Mouse (Mus musculus): ENCODE data around the gene Tmem219.
A peak's percentile ranks its signal among the peaks of the same experiment; 100 is the strongest.
"Not testable (repeated sequence)": the region's sequence is repeated elsewhere in the genome, so short reads cannot be mapped to it uniquely, and the experiment has no call there.

The Tmem219 gene

DNA sequence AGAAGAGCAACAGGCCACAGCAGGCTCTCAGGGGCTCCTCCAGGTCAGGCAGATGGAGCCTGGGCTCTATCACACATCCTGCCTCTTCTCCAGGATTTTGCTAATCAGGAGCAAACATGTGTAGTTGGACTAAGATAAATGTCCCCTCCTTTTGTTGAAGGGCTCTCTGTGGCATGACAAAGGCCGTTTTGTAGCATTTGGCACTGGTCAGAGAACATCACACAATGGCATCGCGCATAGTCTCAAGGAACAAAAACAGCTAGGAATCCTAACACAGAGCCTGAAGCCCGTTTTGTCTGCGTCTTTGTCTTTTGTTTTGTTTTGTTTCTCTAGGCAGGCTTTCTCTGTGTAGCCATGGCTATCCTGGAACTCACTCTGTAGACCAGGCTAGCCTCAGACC lies 1.3 kb upstream of the Tmem219 start:
- no peak for DNase-seq (ENCODE audit: low spot score)

DNA sequence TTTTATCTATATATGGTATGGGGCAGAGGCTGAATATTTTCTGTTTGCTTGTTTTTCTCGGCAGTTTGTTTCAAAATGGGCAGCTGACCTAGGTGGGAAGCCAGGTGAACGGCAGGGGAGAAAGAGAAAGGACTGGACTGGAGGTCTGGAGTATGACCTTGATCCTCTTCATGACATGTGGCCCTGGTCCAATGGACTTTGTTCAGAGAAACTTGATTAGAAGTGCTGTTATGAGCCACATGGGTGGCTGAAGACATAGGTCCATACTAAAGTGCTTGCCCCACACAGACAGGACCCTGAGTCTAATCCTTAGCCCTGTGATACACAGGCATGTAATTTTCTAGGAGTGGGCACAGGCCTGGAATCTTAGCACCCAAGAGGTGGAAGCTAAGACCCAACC lies 1.2 kb downstream of the Tmem219 start:
- DNase-seq (ENCODE audit: low spot score) = no peak

DNA sequence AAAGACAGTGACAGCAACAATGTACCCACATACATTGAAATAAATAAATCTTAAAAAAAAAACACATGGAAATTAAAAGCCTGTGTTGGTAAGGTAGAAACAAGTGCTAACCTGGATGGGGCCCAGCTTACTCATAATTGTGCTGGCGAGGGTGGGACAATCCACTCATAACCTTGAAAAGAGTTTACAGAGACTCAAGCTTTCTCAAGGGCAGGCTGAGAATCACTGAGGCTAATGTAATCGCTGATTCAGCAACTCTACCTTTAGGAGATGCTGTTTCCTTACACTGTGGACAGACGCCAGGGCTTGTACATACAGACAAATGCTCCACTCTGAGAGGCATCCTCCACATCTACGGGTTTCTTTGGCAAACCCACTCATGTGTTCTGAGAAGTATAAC lies 2.7 kb downstream of the Tmem219 start:
- DNase-seq (ENCODE audit: low spot score) = no peak

DNA sequence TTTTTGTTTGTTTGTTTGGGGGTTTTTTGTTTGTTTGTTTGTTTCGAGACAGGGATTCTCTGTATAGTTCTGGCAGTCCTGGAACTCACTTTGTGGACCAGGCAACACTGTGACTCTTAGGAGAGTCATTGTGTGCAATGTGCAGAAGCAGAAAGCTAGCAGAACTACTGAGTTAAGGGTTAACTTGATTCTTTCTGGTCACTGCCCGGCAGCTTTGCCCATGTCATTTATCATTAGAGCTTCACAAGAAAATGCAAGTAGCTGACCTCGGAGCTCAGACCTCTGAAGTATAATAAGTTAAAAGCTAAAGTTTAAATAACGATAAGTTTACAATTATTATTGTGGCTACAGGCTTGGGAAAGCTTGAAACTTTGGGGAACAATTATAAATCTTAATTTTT lies 4.4 kb downstream of the Tmem219 start:
- DNase-seq (ENCODE audit: low spot score) = not testable (repeated sequence)

DNA sequence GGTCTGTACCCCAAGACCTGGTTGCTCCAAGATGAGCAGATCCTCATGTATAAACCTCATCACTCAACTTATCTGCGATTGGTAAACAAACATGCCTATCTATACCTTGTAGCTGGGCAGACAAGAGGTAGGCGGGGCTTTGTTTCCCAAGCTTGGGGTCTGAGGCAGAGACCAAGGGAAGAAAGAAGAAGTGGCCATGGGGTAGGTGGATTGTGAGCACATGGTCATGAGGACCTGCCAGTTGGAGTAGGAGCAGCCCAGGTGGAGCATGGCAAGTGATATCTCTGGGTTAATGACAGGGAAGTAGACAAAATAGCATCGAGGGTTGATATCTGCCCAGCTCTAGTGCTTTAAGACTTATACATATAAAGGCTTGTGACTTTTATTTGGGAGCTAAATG lies 7.9 kb downstream of the Tmem219 start:
- no peak for DNase-seq (ENCODE audit: low spot score)

DNA sequence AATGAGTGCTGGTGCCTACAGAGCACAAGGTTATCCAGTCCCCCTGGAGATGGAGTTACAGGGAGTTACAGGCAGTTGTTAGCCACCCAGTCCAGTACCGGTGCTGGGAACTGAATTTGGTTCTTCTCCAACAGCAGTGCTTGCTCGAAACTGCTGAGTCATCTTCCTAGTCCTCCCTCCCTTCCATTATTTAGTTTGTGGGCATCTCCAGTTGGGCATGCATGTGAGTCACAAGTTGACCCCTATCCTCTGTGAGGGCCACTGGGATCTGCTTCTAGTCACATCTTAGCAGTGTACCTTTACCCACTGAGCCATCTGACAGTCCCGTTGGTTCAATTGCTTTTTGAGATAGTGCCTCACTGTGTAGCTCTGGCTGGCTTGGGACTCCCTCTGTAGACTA lies 17.1 kb downstream of the Tmem219 start:
- no peak for DNase-seq (ENCODE audit: low spot score)

DNA sequence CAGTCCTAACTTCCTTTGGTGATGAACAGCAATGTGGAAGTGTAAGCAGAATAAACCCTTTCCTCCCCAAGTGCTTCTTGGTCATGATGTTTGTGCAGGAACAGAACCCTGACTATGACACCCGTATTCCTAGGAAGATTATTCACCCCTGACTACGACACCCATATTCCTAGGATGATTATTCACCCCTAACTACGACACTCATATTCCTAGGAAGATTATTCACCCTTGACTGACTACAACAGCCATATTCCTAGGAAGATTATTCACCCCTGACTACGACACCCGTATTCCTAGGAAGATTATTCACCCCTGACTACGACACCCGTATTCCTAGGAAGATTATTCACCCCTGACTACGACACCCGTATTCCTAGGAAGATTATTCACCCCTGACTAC lies 22.9 kb downstream of the Tmem219 start:
- not testable (repeated sequence) for DNase-seq (ENCODE audit: low spot score)

DNA sequence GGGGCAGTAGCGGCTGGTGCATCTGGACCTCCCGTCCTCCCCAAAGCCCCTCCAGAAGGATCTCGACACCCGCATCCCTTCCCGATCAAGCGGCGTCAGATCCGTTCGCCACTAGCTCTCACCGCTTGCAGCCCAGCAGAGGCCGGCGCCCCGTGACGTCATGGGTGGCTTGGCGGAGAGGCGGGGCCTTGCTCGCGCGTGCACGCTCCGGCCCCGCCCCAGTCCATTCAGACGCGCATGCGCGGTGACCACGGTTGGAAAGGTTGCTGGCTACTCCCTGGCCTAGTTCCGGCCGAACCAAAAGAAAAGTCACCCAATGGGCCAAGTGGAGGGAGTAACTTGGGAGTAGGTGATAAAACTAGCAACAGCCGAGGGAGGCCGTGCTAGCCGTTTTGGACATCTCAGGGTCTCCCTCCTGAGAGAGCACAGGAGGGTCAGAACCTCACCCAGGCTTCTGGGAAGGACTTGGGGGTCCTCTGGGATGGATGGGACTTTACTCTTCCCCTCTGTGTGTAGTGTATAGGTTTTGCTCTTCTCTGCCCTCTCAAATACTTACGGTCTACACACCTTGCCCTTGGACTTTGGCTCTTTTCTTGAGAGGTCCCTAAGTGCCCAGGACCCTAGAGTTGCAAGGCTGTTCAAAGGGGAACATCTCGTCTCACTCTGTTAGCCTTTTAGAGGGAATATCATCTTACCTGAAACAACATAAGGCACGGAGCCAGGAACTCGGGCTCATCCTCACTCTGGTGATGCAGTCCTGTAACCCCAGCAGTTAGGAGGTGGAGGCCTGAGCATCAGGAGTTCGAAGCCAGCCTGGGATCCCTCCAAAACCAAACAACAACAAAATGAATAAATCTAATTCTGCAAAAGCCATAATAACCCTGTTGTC lies 24.4 kb downstream of the Tmem219 start:
- DNase-seq (ENCODE audit: low spot score) = peak; percentile 96

DNA sequence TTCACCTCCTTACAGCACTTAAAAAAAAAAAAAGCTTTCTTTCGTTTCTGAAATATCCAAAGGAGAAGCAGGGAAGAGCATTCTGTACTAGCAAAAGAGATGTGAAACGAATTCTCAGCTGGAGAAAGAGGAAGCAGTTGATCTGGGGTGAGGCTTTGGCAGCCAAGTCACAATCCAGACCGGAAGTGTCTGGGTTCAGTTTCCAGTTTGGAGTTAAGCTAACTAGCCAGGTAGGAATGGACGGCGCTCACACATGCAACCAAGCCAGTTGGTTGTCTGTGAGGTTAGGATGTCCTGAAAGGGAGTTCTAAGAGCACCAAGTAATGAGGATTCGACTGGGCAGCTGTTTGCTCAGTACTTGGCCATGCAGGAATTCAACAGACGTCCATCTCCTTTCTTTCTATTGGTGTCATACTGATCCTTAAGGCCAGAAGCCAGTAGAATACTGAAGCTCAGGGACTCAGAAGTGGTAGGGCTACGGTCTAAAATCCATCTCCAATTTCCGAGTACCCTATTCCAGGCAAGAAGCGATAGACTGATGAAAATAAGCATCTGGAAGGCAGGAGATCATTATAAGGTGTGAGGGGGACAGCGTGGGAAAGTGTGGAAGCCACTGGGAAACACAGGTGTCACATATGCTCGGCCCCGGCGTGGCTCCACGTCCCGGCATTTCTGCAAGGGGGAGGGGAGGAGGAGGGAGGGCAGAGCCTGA lies 25.2 kb downstream of the Tmem219 start:
- peak; percentile 51 for DNase-seq (ENCODE audit: low spot score)

DNA sequence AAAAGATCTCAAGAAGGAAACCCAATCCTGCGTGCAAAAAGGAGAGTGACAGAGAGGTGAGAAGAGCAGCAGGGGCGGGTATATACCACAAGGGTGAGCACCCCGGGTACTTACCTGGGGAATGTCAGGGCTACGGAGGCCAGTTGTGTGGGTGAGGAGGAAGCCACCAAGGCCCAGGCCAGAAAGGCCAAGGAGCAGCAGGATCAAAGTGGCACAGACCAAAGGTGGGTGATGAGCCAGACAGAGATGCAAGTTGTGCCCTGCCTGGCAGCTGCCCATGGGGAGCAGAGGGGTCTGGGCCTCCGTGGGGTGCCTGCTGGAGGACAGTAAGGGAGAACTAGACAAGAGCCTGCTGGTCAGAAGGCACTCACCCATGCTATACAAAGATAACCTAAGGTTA lies 25.8 kb downstream of the Tmem219 start:
- DNase-seq (ENCODE audit: low spot score) = peak; percentile 15

DNA sequence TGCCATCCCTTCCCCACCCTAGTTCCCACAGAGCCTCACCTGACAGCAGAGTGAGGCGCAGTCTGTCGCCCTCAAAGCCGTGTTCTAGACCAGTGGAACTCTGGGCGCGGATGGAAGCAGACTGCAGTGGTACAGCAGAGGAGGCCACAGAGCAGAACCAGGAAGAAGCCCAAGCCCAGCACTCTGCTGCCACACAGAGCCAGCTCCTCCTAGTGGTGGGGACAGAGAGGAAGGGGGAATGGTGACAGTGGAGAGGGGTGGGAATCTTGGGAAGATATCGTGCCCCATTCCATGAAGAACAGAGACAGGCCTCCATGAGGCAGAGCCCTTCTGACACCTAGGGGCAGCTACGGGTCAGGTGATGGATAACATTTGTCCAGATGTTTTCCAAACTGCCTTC lies 33.9 kb downstream of the Tmem219 start:
- DNase-seq (ENCODE audit: low spot score) = no peak

DNA sequence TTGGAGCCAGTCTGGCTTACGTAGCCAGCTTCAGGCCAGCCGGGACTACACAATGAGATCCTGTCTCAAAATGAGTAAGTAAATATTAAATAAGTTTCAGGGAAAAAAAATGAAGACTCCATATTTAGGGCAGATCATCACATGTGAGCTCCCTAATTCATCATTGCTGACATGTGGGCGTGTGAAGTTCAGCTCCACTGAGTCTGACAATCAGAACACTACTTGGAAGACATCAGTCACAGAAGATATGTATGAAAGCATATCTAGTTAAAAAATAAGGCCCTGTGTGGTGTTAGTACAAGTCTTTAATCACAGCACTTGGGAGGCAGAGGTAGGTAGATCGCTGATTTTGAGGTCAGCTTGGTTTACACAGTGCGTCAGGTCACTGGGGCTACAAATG lies 35.4 kb downstream of the Tmem219 start:
- no peak for DNase-seq (ENCODE audit: low spot score)

DNA sequence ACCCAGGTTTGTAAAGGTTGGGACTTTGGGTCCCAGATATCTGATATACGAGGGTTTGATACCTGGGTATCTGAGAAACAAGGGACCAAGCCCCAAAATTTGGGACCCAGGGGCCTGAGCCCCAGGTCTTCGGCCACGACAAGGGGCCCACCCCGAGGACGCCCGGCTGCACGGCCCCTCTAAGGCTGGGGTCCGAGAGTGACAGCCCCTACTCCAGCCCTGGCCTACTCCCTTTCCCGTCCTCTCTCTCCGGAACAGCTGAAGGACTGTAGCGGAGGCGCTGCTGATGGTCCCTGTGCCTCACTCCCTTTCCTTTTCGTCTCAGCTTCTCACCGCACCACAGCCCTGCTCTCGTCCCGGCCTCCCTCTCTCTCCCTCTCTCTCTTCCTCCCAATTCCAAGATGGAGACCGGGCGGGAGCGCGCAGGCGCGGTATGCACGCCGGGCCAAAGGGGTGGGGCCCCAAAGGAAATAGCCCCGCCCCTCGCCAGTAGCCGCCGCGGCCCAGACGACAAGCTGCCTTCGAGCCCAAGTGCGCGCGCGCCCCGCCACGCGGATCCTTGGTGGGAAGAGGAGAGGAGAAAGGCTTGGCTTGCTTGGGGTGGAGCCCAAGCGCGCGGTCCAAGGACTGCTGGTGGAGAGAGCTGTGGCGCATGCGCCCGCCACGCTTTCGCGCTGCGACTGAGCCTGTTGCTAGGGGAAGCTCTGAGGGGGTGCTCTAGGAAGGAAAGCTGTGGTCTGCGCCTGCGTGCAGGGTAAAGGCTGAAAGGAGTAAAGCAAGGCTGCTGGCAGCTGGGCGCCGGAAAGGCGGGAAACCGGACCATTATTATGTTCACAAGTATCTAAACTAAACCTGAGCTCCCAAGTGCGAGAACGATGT lies 38.2 kb downstream of the Tmem219 start, which contains the start of gene Taok2:
Gene Taok2, minus strand, starts transcription at position 418 of the 879 bp plus-strand sequence.
- DNase-seq (ENCODE audit: low spot score) = peak; percentile 99

DNA sequence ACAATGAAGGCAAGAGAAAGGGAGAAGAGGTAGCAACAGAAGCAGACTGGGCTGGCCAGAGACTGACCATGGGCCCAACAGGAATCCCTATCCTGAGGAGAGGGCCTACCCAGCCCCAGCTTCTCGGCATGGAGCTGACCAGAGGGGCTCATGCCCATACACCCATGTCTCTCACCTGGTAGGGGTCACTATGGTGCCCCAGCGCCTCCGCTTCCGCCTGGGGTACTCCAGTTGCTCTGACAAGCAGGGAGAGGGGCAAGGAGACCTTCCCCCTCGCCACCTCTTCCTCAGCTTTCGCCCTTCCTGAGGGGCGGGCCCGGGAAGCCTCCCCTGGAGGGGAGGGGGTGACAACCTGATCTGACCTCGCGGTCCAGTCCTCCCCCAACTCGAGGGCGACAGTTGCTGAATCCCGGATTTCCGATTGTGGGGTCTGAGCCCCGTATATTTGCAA lies 39.0 kb downstream of the Tmem219 start:
- DNase-seq (ENCODE audit: low spot score) = peak; percentile 26

DNA sequence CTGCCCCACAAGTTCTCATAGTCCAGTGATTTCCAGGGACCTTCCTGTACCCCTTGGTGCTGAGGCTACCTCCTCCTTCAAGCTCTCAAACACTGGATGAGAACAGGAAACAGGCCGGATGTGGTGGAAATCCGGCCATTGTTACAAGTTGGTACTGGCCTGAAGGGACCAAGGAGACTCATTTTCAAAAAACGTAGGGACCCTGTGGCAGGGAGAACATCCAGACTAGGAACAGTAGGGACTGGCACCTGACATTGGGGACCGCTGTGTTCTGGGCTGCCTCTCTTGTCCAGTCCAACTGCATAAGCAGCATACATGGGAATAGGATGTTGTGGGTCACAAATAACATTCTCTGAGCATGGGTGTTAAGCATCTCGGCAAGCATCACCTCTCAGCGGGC lies 41.7 kb downstream of the Tmem219 start:
- no peak for DNase-seq (ENCODE audit: low spot score)

DNA sequence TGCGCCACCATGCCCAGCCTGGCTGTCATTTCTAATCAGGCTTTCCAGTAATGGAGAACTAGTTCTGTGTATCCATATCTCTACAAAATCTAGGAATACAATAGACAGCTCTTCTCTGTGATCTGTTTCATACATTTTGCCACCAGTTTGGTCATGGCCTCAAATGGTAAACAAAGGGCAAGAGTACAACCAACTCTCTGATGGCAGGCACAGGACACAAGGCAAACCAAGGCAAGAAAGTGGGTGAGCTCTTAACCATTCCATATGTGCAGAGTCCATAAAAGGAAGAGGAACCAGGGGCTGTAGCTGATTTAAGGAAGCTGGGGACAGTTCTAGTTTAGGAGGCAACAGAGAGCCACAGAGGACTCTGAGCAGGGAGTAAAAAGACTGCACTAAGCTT lies 45.5 kb downstream of the Tmem219 start:
- no peak for DNase-seq (ENCODE audit: low spot score)

DNA sequence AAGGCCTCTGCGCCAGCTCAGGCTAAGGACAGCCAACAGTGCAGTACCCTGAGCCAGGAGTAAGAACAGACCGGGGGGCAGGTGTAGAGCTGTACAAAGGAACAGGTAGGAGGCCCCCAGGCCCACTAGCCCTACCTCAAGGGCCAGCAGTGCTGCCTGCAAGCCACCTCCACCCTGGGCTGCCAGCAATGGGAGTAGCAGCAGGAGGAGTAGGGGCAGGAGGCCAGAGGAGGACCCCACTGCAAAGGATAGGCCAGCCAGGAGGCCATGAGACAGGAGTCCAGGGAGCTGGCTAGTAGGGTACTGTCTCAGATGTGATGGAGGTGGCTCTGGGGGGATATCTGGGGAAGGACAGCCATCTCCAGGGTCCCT lies 52.2 kb downstream of the Tmem219 start:
- no peak for DNase-seq (ENCODE audit: low spot score)

DNA sequence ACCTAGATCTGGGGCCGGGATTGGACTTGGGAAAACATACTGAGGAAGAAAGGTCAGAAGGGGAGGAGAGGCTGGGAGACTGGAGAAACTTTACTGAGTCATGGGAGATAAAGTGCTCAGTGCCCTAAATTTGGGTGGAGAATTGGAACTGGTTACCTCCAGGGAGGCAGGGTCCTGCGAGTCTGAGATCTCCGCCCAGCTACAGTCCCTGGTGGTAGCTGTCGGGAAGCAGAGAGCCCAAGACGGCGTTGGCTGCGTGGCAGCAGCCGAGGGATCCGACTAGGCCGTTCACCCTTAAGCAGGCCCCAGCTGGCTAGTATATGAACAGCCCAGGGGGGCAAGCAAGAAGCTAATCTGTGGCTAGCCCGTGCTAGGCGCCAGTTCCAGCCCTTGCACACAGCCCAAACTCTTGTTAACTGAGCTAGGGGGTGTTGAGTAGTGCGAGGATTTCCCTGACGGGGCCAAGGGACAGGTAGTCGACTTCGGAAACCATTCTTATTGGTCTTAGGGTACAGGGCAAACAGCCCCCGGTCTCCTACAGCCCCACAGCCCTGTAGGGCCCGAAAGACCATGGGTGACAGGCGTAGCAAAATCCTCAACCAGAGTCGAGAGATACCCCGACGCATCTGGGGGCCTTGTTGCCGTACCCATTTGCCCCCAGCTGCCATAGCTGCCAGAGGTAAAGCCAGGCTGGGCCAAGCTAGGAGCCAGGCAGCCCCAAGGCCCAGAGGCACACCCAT lies 52.8 kb downstream of the Tmem219 start:
- no peak for DNase-seq (ENCODE audit: low spot score)

DNA sequence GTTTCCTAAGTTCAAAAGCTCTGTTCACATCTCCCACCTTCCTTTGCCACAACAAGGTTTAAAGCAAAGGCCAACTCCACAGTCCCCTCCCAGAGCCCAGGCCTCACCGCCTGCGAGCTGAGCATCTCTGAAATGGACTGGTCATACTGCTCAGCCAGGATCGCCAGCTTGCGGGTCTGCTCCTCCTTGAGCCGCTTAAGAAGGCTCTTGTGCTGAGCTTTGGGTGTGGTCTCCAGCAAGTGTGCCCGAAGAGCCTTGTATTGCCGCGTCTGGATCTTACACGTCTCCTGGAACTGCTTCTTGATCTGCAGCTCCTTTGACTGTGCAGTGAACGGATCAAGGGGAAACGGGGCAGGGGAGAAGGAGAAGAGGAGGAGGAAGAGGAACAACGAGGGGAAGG lies 54.7 kb downstream of the Tmem219 start:
- no peak for DNase-seq (ENCODE audit: low spot score)

DNA sequence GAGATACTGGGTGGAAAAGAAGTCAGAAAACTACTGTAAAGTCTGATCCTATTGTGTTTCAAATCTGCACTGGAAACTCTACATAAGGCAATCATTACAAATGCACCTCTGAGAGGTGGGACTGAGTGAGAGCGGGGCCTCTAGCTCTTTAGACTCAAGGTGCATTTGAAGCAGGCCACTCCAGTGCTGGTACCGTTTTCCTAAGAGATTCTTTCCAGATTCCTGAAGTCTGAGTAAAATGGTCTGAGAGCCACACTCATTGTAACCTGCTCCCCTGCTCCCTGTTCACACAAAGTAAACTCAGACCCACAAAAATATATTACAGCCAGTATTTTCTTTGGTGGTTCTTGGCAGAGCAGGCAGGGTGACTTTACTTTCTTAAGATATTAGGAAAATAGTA lies 55.2 kb downstream of the Tmem219 start:
- no peak for DNase-seq (ENCODE audit: low spot score)

DNA sequence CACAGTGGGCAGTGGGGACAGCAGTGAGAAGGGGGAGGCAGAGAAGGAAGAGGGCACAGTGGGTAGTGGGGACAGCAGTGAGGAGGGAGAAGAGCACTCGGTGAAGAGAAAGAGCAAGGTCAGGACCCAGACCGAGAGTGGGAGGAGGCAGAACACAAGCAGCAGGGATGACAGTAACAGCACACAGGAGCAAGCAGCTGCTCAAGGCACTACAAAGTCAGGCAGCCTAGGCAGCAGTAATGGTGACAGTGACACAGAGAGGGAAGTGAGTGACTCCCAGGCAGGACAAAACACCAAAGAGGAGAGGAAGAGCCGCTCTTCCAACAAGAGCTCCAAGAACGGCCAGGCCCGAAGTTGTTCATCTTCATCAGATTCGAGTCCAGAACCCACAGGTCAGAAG lies 58.9 kb downstream of the Tmem219 start:
- DNase-seq (ENCODE audit: low spot score) = no peak
